Mouse (Mus musculus): ENCODE measurements around the gene Foxp4. TPM values are rescaled to one million over a fixed set of nuclear protein-coding genes. Genes with fewer than 3 reads are reported as not detected.

The Foxp4 gene
- 100 and 117 TPM in 2 replicates for polyA plus RNA-seq (2012; rRNA removed)

- peak; percentile 83 for DNase-seq
- under 1% methylated on average over 88 of the region's 91 CpGs for WGBS
- TF ChIP-seq CTCF (IDR thresholded peaks at IDR 0.05; ENCODE audit: insufficient read depth, low read length) (no peak), POLR2A (IDR thresholded peaks at IDR 0.05; ENCODE audit: borderline replicate concordance, extremely low read depth, low read depth, low read length) (peak; percentile 53; the same call in 1 of the 2 replicates)
- Histone ChIP-seq H3K4me1 (ENCODE audit: control insufficient read depth, insufficient read depth, low read length) (peaks cover 5% of the 10 kb centered on the region), H3K4me3 (replicated peaks; ENCODE audit: extremely low read depth, low read depth, low read length) (peak within 1 kb of the TSS; percentile 91)
Observed at GRCm38 (mm10) chr17:47924383-47925339, at the start of gene Foxp4. Gene Foxp4 (minus strand): TSS chr17:47924645.

DNA sequence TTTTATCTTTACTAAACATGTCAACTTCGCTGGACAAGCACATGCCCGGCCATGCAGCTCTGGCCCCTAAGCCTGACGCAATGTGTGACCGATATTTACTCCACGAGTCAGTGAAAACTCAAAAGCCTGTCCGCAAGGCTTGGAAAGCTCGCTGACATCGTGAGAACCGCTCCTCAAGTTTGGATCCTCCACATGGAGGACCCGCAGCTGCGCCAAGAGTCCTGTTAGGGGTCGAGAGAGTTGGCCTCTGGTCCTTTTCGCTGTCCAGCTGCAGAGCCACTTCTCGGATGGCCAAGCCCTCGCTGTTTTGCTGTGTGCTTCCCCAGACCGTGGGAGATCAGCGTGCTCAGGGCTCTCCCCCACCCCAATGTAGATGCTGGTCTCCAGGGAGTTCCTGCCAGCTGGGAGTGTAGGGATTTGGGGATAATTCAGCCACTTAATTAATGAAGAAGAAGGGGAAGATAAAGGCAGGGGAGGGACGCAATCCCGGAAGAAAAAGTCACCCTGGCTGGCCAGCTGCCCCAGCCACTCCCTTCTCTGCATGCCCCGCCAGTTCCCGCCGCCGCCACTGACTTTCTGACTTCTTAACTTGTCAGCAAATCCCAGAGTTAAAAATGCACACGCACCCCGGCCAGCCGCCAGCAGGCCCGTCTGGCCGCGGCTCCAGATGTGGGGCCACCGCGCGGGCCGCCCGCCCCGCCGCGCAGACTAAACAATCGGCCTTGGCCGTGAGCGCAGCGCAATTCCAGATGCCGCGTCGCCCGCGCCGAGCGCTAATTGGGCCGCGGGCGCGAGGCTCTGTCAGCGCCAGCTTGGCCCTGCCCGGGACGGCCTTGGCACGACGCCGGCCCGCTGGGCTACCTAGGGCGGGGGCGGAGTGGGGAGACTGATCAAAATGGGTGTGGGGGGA is 49.4 kb upstream of the Foxp4 start:
- Histone ChIP-seq H3K4me3 (replicated peaks; ENCODE audit: extremely low read depth, low read depth, low read length) (peak overlapping the region; percentile 15), H3K4me1 (ENCODE audit: control insufficient read depth, insufficient read depth, low read length) (peaks cover 14% of the 10 kb centered on the region)
- 3% methylated on average over 61 of the region's 61 CpGs for WGBS
- DNase-seq = peak; percentile 83
- TF ChIP-seq CTCF (IDR thresholded peaks at IDR 0.05; ENCODE audit: insufficient read depth, low read length) = no peak
- TF ChIP-seq POLR2A (IDR thresholded peaks at IDR 0.05; ENCODE audit: borderline replicate concordance, extremely low read depth, low read depth, low read length) = 0 out of 2 replicates have a peak, but pooled peaks have one; percentile 13

GRCm38 (mm10) chr17:47965885-47966505 is 41.5 kb upstream of the Foxp4 start:
- Histone ChIP-seq H3K4me3 (replicated peaks; ENCODE audit: extremely low read depth, low read depth, low read length) (no peak overlapping the region), H3K4me1 (ENCODE audit: control insufficient read depth, insufficient read depth, low read length) (no peaks in the 10 kb centered on the region)
- DNase-seq = no peak
- WGBS = 39% methylated on average over 9 of the region's 12 CpGs
- TF ChIP-seq CTCF (IDR thresholded peaks at IDR 0.05; ENCODE audit: insufficient read depth, low read length) = no peak
- no peak for TF ChIP-seq POLR2A (IDR thresholded peaks at IDR 0.05; ENCODE audit: borderline replicate concordance, extremely low read depth, low read depth, low read length)

DNA sequence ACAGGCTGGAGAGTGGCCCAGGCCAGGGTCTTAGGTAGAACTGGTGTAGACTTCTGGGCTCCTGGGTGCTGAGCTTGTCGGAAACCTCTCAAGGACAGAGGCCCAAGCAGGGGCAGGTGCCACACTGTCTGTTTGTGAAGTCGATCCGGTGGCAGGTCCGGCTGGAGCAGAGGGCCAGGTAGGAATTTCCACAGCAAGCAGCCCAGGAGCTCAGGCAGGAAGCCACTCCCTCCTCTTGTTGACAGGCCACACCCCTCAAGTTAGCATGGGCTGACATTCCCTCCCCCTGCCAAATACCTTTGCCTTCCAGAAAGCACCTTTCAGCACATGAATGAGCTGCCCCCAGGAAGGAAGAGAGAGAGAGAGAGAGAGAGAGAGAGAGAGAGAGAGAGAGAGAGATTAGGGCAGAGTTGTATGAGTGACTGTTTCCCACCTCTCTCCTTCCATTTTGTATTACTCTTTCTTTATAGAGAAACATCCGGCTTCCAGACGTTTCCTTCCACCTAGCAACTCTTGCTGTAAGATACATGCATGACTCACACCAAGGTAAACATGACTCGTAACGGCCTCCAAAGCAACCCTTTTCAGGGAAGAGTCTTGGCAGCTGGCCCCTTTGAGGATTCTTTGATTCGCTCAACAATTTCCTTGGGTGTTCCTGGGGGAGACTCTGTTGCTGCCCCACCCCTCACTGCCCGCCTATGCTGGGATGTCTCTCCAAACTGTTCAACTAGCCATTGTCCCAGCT is 33.8 kb upstream of the Foxp4 start:
- H3K4me1 ChIP-seq (ENCODE audit: control insufficient read depth, insufficient read depth, low read length) = peaks cover 6% of the 10 kb centered on the region; the same call in 1 of the 2 replicates
- 23% methylated on average over 10 of the region's 10 CpGs for WGBS
- TF ChIP-seq POLR2A (IDR thresholded peaks at IDR 0.05; ENCODE audit: borderline replicate concordance, extremely low read depth, low read depth, low read length) (peak; percentile 45; the same call in 1 of the 2 replicates), CTCF (IDR thresholded peaks at IDR 0.05; ENCODE audit: insufficient read depth, low read length) (no peak)
- peak; percentile 68 for DNase-seq
- no peak overlapping the region for H3K4me3 ChIP-seq (replicated peaks; ENCODE audit: extremely low read depth, low read depth, low read length)

GRCm38 (mm10) chr17:47956486-47956885 is 32.0 kb upstream of the Foxp4 start:
- WGBS = 96% methylated on average over 8 of the region's 8 CpGs
- TF ChIP-seq POLR2A (IDR thresholded peaks at IDR 0.05; ENCODE audit: borderline replicate concordance, extremely low read depth, low read depth, low read length) (no peak), CTCF (IDR thresholded peaks at IDR 0.05; ENCODE audit: insufficient read depth, low read length) (no peak)
- no peak for DNase-seq
- Histone ChIP-seq H3K4me1 (ENCODE audit: control insufficient read depth, insufficient read depth, low read length) (peaks cover 6% of the 10 kb centered on the region; the same call in 1 of the 2 replicates), H3K4me3 (replicated peaks; ENCODE audit: extremely low read depth, low read depth, low read length) (no peak overlapping the region)

- Histone ChIP-seq H3K4me3 (replicated peaks; ENCODE audit: extremely low read depth, low read depth, low read length) (no peak overlapping the region), H3K4me1 (ENCODE audit: control insufficient read depth, insufficient read depth, low read length) (peaks cover 6% of the 10 kb centered on the region; the same call in 1 of the 2 replicates)
- DNase-seq = peak; percentile 50
- WGBS = 44% methylated on average over 12 of the region's 12 CpGs
- TF ChIP-seq POLR2A (IDR thresholded peaks at IDR 0.05; ENCODE audit: borderline replicate concordance, extremely low read depth, low read depth, low read length) = no peak
- TF ChIP-seq CTCF (IDR thresholded peaks at IDR 0.05; ENCODE audit: insufficient read depth, low read length) = no peak
Observed at GRCm38 (mm10) chr17:47955054-47955741, 30.8 kb upstream of the Foxp4 start.

DNA sequence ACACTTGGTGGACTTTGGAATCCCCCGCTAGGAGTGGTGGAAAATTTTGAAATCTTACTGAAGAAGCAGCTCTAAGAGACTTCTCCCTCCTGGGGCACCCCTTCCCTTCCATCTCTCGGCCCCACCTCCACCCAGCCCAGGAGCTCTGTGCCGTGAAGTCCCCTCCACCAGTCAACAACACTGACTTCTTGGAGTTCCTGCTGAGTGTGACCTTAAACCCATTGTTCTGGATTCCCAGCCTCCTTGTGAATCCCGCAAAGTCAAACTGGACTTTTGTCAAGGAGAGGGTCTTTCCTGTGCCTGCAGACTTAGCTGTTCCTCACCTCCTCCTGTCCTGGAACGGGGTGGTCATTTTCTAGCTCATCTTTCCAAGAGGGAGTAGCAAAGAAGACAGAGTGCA is 28.8 kb upstream of the Foxp4 start:
- Histone ChIP-seq H3K4me3 (replicated peaks; ENCODE audit: extremely low read depth, low read depth, low read length) (no peak overlapping the region), H3K4me1 (ENCODE audit: control insufficient read depth, insufficient read depth, low read length) (peaks cover 4% of the 10 kb centered on the region; the same call in 1 of the 2 replicates)
- WGBS = 47% methylated on average over 5 of the region's 5 CpGs
- TF ChIP-seq CTCF (IDR thresholded peaks at IDR 0.05; ENCODE audit: insufficient read depth, low read length) = no peak
- no peak for TF ChIP-seq POLR2A (IDR thresholded peaks at IDR 0.05; ENCODE audit: borderline replicate concordance, extremely low read depth, low read depth, low read length)
- no peak for DNase-seq

Measured in lung, adult 2 months (tissue).